Mouse (Mus musculus) intestine, postnatal 0 days (tissue): ENCODE data around the gene Kifap3. TPM values are rescaled to one million over a fixed set of nuclear protein-coding genes. Genes with fewer than 3 reads are reported as not detected.
A peak's percentile ranks its signal among the peaks of the same experiment; 100 is the strongest.

Experiments used
- ATAC-seq: fragments of 200-750 bp; cut with Nextera tagmentation; 2 replicates; pipeline ENCODE4 v1.8.0; 2017; ENCODE audit warnings: mild to moderate bottlenecking, moderate TSS enrichment, moderate library complexity
- H3K27ac ChIP-seq: fragments of 300-500 bp; sonication (generic); 2 replicates; pipeline ENCODE4 v1.5.1; 2014; ENCODE audit warnings: mild to moderate bottlenecking, low read depth, low read length, moderate library complexity
- H3K27me3 ChIP-seq: fragments of 300-500 bp; sonication (generic); replicated peaks from 2 replicates; pipeline ENCODE4 v1.6.1; 2014; ENCODE audit warnings: low read length, mixed read lengths; ENCODE audit not compliant: control insufficient read depth, insufficient read depth
- H3K36me3 ChIP-seq: fragments of 300-500 bp; sonication (generic); 2 replicates; pipeline ENCODE4 v1.6.1; 2014; ENCODE audit warnings: mild to moderate bottlenecking, moderate library complexity; ENCODE audit not compliant: control insufficient read depth, insufficient read depth
- H3K4me1 ChIP-seq: fragments of 300-500 bp; sonication (generic); replicated peaks from 2 replicates; pipeline ENCODE4 v1.6.1; 2014; ENCODE audit warnings: antibody characterized with exemption, low read length, mixed read lengths; ENCODE audit not compliant: control insufficient read depth, insufficient read depth
- H3K4me2 ChIP-seq: fragments of 300-500 bp; sonication (generic); replicated peaks from 2 replicates; pipeline ENCODE4 v1.6.1; 2014; ENCODE audit warnings: low read depth, mild to moderate bottlenecking, moderate library complexity
- H3K4me3 ChIP-seq: fragments of 300-500 bp; sonication (generic); 2 replicates; pipeline ENCODE4 v1.5.1; 2014; ENCODE audit warnings: low read depth, low read length
- H3K9ac ChIP-seq: fragments of 300-500 bp; sonication (generic); 2 replicates; pipeline ENCODE4 v1.6.1; 2014; ENCODE audit warnings: mild to moderate bottlenecking, low read depth, low read length
- H3K9me3 ChIP-seq: fragments of 300-500 bp; sonication (generic); 2 replicates; pipeline ENCODE4 v1.6.1; 2016; ENCODE audit warnings: mixed run types; ENCODE audit not compliant: control insufficient read depth
- CTCF ChIP-seq: sonication (generic); IDR thresholded peaks from 2 replicates; pipeline ENCODE4 v1.5.1; 2016; ENCODE audit warnings: low read depth, mild to moderate bottlenecking, control low read depth, antibody characterized with exemption, moderate library complexity
- WGBS: fragments of 180-500 bp; shearing (Covaris S2); extraction: QIAGEN DNeasy Blood & Tissue Kit; methylation state at CpG from one replicate; pipeline ENCODE4 v1.1.7; 2014; 5-methylcytosine and 5-hydroxymethylcytosine counted together
- polyA plus RNA-seq: library from polyadenylated mRNA; unstranded; fragments of >200 nt; fragmentation: Nextera tagmentation; extraction: Ambion mirVana; gene quantifications from 2 replicates; pipeline ENCODE4 v1.2.1, GENCODE M21; 2015

Kifap3 gene
- polyA plus RNA-seq, 1 experiment from 2014 or later, result 7.5 TPM

DNA sequence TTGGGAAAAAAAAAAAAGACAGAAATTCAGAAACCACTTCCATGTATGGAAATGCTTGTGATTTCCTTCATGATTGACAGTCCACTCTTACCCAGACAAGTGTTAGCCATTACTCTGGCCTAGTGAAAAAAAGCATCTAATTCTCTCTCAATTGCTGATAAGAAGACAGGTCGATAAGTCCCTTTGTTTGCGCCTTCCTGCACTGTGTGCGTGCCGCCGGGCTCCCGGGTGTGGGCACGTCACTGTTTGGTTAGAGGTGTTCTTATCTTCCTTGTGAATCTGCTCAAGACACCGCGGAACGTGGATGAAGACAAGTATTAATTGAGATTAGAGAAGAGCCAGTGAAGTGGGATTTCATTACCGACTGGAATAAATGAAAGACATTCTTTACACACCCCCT is 129.0 kb downstream of the Kifap3 start:
- H3K4me3 ChIP-seq, result no peak overlapping the region
- no peak for ATAC-seq
- H3K36me3 ChIP-seq, result no peaks in the 10 kb centered on the region
- TF ChIP-seq CTCF, result no peak
- H3K9ac ChIP-seq, result no peak overlapping the region
- no peak overlapping the region for H3K27ac ChIP-seq
- H3K9me3 ChIP-seq, result no peaks in the 10 kb centered on the region
- no peaks in the 10 kb centered on the region for H3K4me1 ChIP-seq
- no peaks in the 10 kb centered on the region for H3K27me3 ChIP-seq
- 26% methylated on average over 11 of the region's 11 CpGs for WGBS
- no peak overlapping the region for H3K4me2 ChIP-seq

DNA sequence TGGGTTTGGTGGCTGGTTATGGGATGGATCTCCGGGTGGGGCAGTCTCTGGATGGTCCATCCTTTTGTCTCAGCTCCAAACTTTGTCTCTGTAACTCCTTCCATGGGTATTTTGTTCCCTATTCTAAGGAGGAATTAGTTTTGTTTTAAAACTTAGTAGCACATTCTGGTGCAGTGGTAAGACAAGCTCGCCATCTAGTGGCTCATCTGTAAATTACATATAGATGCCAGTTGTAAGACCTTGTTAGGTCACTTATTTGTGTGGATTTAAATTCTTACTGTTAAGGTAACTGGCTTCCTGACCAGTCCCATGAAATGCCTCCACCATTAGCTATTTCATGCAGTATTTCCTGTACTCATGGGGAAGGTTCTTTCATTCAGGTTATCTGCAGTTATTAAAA is 131.0 kb downstream of the Kifap3 start:
- no peaks in the 10 kb centered on the region for H3K36me3 ChIP-seq
- H3K9me3 ChIP-seq, result no peaks in the 10 kb centered on the region
- TF ChIP-seq CTCF, result peak; percentile 82
- ATAC-seq, result no peak
- H3K4me1 ChIP-seq, result no peaks in the 10 kb centered on the region
- WGBS, result 9% methylated on average over 2 of the region's 2 CpGs
- H3K9ac ChIP-seq, result no peak overlapping the region
- H3K4me2 ChIP-seq, result no peak overlapping the region
- no peaks in the 10 kb centered on the region for H3K27me3 ChIP-seq
- H3K27ac ChIP-seq, result no peak overlapping the region
- H3K4me3 ChIP-seq, result no peak overlapping the region

DNA sequence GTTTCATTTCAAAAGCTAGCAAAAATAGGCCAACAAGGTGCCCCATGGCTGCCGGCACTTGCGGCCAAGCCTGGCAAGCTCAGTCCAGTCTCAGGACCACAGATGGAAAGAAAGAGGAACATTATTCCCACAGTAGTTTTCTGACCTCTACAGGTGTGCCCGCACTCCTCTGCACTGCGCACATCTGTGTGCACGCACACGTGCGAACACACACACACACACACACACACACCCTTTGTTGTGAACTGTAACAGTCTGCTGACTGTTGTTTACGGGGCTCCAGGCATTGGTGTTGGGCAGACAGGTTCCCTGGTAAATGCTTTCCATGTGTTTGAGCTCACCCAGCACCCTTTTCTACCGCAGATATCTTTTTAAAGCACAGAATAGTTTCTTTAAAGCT is 131.4 kb downstream of the Kifap3 start:
- WGBS, result 95% methylated on average over 9 of the region's 9 CpGs
- H3K27ac ChIP-seq, result no peak overlapping the region
- H3K4me2 ChIP-seq, result no peak overlapping the region
- no peaks in the 10 kb centered on the region for H3K36me3 ChIP-seq
- no peaks in the 10 kb centered on the region for H3K9me3 ChIP-seq
- H3K4me3 ChIP-seq, result no peak overlapping the region
- no peaks in the 10 kb centered on the region for H3K27me3 ChIP-seq
- no peak for TF ChIP-seq CTCF
- ATAC-seq, result no peak
- no peak overlapping the region for H3K9ac ChIP-seq
- no peaks in the 10 kb centered on the region for H3K4me1 ChIP-seq

DNA sequence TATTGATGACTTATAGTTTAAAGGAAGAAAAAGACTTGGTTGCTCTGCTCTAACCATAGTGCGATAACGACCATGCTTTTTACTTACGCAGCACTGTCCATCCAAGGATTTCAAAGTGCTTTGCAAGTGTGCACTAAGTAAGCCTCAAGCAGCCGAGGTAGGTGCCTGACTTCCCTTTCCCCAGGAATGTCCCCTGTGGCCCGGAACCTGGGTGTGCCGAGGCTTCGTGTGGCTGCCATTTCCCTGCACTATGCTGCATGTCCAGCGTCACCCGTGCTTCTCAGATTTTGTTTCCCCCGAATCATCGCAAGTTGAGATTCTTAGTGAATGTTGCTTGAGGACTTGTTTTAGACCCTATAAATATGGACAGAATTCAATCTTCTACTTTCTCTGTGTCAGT is 132.6 kb downstream of the Kifap3 start:
- TF ChIP-seq CTCF, result no peak
- Histone ChIP-seq H3K27ac (no peak overlapping the region), H3K9ac (no peak overlapping the region), H3K4me3 (no peak overlapping the region), H3K4me2 (no peak overlapping the region), H3K27me3 (no peaks in the 10 kb centered on the region), H3K4me1 (no peaks in the 10 kb centered on the region), H3K9me3 (no peaks in the 10 kb centered on the region), H3K36me3 (no peaks in the 10 kb centered on the region)
- 89% methylated on average over 11 of the region's 11 CpGs for WGBS
- no peak for ATAC-seq

DNA sequence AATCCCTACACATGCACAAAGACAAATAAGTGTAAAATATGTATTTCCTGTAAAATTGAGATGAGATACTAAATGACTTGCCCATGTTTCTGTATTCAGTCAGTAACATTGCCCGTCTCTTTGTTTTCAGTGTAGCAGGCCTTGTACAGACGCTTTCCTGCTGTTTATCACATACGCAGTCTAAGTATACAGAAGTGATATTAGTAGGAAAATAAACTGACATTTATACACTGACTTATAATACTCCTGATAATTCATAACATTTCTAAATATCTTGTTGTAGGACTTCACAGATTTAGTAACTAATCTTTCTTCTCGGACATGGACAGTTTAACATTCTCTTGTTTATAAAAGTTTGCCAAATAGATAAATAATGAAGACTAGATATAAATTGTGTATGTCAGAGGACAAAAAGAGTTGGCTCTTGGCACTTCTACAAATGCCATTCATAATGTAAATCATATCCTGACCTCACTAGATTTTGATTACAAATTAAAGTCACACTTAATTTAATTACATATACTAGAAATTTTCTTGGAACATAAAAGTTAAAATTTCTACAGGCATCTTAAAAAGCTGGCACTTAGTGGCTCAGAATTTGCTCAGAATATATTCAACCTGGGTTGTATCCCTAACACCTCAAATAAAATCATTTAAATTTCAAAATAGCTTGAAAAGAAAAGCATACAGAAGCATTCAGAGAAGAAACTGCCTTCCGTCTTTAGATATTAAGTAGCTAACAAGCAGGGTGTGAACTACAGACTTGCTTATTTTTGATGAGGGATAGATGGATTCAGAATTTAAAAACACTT is 138.2 kb downstream of the Kifap3 start:
- no peak for TF ChIP-seq CTCF
- no peak for ATAC-seq
- 68% methylated on average over 5 of the region's 5 CpGs for WGBS

DNA sequence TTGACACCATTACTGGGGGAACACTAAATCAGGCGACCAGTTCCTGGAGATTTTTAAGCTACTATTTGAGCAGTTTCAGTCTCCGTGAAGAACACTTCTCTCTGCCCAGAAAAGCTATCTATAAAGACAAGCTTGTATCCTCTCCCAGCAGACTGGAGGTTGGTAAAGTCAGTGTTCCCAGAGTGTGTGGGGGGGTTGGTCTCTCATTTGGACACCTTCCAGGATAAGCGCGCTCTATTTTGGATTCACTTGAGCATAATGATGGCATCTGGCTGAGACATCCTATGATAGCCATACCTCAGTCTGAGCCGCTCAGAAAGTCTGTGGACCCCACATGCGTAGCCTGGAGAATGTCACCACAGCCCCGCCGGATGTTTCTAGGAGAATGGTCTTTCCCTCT is 144.7 kb downstream of the Kifap3 start:
- no peak overlapping the region for H3K9ac ChIP-seq
- no peak overlapping the region for H3K4me2 ChIP-seq
- H3K36me3 ChIP-seq, result no peaks in the 10 kb centered on the region
- ATAC-seq, result no peak
- no peaks in the 10 kb centered on the region for H3K4me1 ChIP-seq
- H3K9me3 ChIP-seq, result no peaks in the 10 kb centered on the region
- no peak for TF ChIP-seq CTCF
- no peaks in the 10 kb centered on the region for H3K27me3 ChIP-seq
- H3K4me3 ChIP-seq, result no peak overlapping the region
- no peak overlapping the region for H3K27ac ChIP-seq
- WGBS, result 79% methylated on average over 8 of the region's 8 CpGs

More for the DNA sequence above, 138.2 kb downstream of the Kifap3 start:
- H3K27me3 ChIP-seq, result no peaks in the 10 kb centered on the region
- H3K27ac ChIP-seq, result no peak overlapping the region
- no peak overlapping the region for H3K9ac ChIP-seq
- no peak overlapping the region for H3K4me2 ChIP-seq
- no peaks in the 10 kb centered on the region for H3K36me3 ChIP-seq
- H3K4me1 ChIP-seq, result no peaks in the 10 kb centered on the region
- no peaks in the 10 kb centered on the region for H3K9me3 ChIP-seq
- H3K4me3 ChIP-seq, result no peak overlapping the region
